Mouse (Mus musculus): Measurements from ENCODE around the gene Khk. TPM values are rescaled to one million over a fixed set of nuclear protein-coding genes. Genes with fewer than 3 reads are reported as not detected.

Gene Khk
- polyA plus RNA-seq, 1 experiment from 2014 or later: 7.1 TPM

GRCm38 (mm10) chr5:30927945-30928529, 6.8 kb downstream of the Khk start:
- Histone ChIP-seq H3K4me1 (peaks cover 1% of the 10 kb centered on the region), H3K27me3 (ENCODE audit: low read depth, poor library complexity, severe bottlenecking) (no peaks in the 10 kb centered on the region), H3K9me3 (replicated peaks) (no peaks in the 10 kb centered on the region), H3K27ac (no peak overlapping the region), H3K4me3 (0 out of 2 replicates have a peak overlapping the region, but pooled peaks have one; percentile 23), H3K36me3 (no peaks in the 10 kb centered on the region)
- WGBS: 49% methylated on average over 7 of the region's 7 CpGs
- DNase-seq (ENCODE audit: low spot score): no peak

DNA sequence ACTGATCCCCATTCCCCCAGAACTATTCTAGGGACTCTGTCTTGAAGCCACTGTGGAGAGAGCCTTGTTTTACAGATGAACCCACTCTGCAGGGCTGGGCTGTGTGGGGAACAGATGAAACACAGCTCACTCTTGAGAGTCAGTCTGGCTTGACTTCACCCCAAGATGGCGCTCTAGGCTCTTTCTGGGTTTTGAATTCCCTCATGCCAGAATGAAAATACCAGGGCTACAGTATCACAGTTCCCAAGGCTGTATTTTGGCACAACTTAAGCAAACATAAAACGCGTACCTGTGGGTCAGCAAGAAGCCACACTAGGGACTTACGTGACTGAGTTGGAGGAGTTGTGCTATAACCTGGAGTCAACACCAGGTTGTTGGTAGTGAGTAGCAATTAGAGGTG, 8.9 kb downstream of the Khk start:
- no peak overlapping the region for H3K4me3 ChIP-seq
- no peaks in the 10 kb centered on the region for H3K9me3 ChIP-seq (replicated peaks)
- no peaks in the 10 kb centered on the region for H3K4me1 ChIP-seq
- peak; percentile 54 for DNase-seq (ENCODE audit: low spot score)
- no peaks in the 10 kb centered on the region for H3K27me3 ChIP-seq (ENCODE audit: low read depth, poor library complexity, severe bottlenecking)
- no peaks in the 10 kb centered on the region for H3K36me3 ChIP-seq
- H3K27ac ChIP-seq: no peak overlapping the region
- 57% methylated on average over 4 of the region's 4 CpGs for WGBS

GRCm38 (mm10) chr5:30930846-30931245, 9.6 kb downstream of the Khk start:
- Histone ChIP-seq H3K27me3 (ENCODE audit: low read depth, poor library complexity, severe bottlenecking) (no peaks in the 10 kb centered on the region), H3K4me1 (no peaks in the 10 kb centered on the region), H3K27ac (no peak overlapping the region), H3K9me3 (replicated peaks) (no peaks in the 10 kb centered on the region), H3K4me3 (no peak overlapping the region), H3K36me3 (no peaks in the 10 kb centered on the region)
- 89% methylated on average over 6 of the region's 6 CpGs for WGBS
- DNase-seq (ENCODE audit: low spot score): no peak

GRCm38 (mm10) chr5:30931378-30931777, 10.1 kb downstream of the Khk start:
- Histone ChIP-seq H3K27ac (no peak overlapping the region), H3K4me1 (no peaks in the 10 kb centered on the region), H3K27me3 (ENCODE audit: low read depth, poor library complexity, severe bottlenecking) (no peaks in the 10 kb centered on the region), H3K9me3 (replicated peaks) (no peaks in the 10 kb centered on the region), H3K4me3 (no peak overlapping the region), H3K36me3 (no peaks in the 10 kb centered on the region)
- WGBS: 83% methylated on average over 4 of the region's 4 CpGs
- DNase-seq (ENCODE audit: low spot score): no peak

DNA sequence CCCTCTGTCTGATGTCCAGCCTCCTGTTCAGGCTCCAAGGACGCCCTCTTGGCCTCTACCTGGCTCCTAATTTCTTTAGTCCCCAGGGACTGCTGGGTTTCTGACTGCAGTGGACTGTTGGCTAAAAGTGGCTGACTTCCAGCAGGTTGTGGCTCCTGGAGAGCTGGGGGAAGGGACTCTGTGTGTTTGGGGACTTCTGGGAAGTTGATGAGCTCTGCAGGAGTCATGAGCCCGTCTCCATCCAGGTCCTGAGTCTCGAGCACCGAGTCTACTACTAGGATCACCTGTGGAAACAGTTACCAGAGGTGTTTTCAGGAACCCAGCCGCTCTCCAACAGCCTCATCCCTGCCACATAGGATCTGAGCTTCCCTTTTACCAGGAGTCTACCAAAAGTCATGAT, 12.5 kb downstream of the Khk start:
- DNase-seq (ENCODE audit: low spot score): no peak
- H3K27me3 ChIP-seq (ENCODE audit: low read depth, poor library complexity, severe bottlenecking): no peaks in the 10 kb centered on the region
- no peak overlapping the region for H3K27ac ChIP-seq
- no peaks in the 10 kb centered on the region for H3K9me3 ChIP-seq (replicated peaks)
- 63% methylated on average over 5 of the region's 5 CpGs for WGBS
- no peaks in the 10 kb centered on the region for H3K4me1 ChIP-seq
- no peaks in the 10 kb centered on the region for H3K36me3 ChIP-seq
- no peak overlapping the region for H3K4me3 ChIP-seq

DNA sequence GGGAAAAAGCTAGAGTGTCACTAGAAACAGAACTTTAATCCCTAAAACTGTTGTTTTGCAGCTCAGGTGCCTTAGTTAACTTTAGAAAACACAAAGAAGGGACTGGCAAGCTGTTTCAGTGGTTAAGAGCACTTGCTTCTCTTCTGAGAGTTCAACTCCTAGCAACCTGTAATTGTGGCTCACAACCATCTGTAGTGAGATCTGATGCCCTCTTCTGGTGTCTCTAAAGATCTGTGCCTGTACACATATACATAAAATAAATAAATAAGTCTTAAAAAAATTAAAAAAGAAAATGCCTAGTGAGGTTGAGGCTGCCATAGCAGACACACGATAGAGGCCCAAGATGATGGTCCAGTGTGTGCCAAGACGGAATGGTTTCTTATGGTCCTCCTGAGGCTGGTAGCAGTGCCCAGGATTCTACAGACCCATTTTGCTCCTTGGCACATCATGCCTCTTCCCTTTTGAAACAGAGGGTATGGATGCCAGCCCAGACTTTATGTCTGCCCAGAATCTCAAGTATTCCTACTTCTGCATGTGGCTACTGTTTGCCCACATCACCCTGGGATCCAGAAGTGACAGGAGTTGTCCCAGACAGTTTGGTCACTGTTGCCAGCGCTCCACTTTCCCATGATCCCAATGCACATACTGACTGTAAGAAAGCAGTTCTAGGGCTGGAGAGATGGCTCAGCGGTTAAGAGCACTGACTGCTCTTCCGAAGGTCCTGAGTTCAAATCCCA, 13.7 kb downstream of the Khk start:
- WGBS: 93% methylated on average over 5 of the region's 5 CpGs
- no peak overlapping the region for H3K4me3 ChIP-seq
- no peaks in the 10 kb centered on the region for H3K36me3 ChIP-seq
- H3K4me1 ChIP-seq: no peaks in the 10 kb centered on the region
- no peak overlapping the region for H3K27ac ChIP-seq
- H3K27me3 ChIP-seq (ENCODE audit: low read depth, poor library complexity, severe bottlenecking): no peaks in the 10 kb centered on the region
- no peaks in the 10 kb centered on the region for H3K9me3 ChIP-seq (replicated peaks)
- DNase-seq (ENCODE audit: low spot score): no peak

DNA sequence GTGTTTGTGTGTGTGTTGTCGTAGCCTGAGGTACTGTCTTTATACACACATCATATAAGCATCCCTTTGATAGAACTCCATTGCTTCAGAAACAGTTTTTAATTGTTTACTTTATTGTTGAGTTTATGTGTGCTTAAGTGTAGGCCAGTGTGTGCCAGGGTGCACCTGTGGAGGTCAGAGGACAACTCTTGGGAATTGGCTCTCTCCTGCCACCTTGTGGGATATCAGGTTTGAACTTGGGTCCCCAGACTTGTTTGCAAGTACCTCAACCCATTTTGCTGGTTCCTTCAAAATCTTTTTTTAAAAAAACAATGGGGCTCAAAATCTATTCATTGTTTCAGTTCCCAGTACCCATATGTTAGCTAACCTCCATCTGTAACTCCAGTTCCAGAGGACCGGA, 21.8 kb downstream of the Khk start:
- H3K36me3 ChIP-seq: no peaks in the 10 kb centered on the region
- H3K9me3 ChIP-seq (replicated peaks): no peaks in the 10 kb centered on the region
- no peak overlapping the region for H3K27ac ChIP-seq
- no peak overlapping the region for H3K4me3 ChIP-seq
- 95% methylated on average over 2 of the region's 2 CpGs for WGBS
- no peak for DNase-seq (ENCODE audit: low spot score)
- H3K27me3 ChIP-seq (ENCODE audit: low read depth, poor library complexity, severe bottlenecking): peaks cover 31% of the 10 kb centered on the region
- H3K4me1 ChIP-seq: peaks cover 12% of the 10 kb centered on the region

DNA sequence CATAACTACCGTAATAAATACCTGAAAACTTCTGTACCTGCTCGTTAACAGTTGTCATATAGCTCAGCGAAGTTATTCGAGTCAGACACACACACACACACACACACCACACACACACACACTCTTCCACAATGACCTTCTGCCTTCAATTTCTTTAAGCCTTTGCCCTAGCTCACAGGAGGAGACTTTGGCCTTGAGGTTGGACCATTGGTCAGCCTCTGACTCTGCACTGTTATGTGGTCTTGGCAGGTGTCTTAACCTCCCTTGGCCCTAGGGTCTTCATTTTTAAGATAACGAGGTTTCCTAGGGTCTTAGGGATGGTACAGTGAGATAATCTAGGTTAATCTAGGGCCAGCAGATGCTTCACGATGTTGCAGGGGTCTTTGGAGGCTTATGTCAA, 23.1 kb downstream of the Khk start:
- 87% methylated on average over 6 of the region's 6 CpGs for WGBS
- Histone ChIP-seq H3K36me3 (no peaks in the 10 kb centered on the region), H3K9me3 (replicated peaks) (no peaks in the 10 kb centered on the region), H3K4me1 (peaks cover 20% of the 10 kb centered on the region), H3K27ac (no peak overlapping the region), H3K27me3 (ENCODE audit: low read depth, poor library complexity, severe bottlenecking) (peaks cover 33% of the 10 kb centered on the region), H3K4me3 (no peak overlapping the region)
- no peak for DNase-seq (ENCODE audit: low spot score)

DNA sequence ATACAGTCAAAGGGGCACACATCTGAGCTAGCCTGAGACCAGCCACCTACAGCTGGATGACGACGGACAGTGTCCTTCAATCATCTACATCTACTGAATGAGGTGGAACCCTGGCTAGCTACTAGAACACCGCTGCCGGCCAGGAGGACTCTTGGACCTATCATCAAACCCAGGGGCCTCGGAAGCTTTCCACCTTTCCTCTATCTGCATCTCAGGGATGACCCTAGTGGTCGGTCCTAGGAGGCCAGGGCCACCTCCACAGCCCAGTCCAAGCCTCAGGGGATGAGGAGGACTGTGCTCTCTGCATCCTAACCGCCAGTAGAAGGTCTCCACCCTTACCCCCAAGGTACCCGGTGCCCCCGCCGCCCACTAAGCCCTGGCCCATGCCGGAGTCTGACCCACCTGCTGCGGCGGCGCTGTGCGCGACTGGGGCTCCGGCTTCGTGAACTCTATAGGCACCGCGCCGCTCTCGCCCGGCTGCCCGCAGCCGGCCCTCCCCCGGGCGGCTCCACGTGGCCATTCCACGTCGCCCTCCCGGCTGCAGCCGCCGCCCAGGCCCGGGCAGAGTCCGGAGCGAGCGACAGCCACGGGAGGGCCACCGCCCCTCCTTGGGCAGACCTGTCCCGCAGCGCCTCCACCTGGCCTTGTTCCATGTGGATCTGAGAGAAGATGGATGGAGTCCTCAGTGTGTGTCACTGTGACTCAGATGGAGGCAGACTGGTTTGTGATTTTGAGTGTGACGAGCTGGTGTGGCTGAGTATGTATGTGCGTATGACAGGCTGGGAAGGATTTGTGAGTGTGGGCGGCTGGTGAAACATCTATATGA, 23.9 kb downstream of the Khk start, which contains the start of gene Cgref1:
Cgref1 (minus strand) TSS at position 636 of the 826 bp plus-strand sequence.
- no peaks in the 10 kb centered on the region for H3K9me3 ChIP-seq (replicated peaks)
- peaks cover 28% of the 10 kb centered on the region for H3K4me1 ChIP-seq
- H3K27ac ChIP-seq: peak within 1 kb of the TSS; percentile 72
- no peaks in the 10 kb centered on the region for H3K36me3 ChIP-seq
- peak; percentile 58 for DNase-seq (ENCODE audit: low spot score)
- WGBS: 5% methylated on average over 44 of the region's 44 CpGs
- peak within 1 kb of the TSS; percentile 62 for H3K4me3 ChIP-seq
- peaks cover 33% of the 10 kb centered on the region for H3K27me3 ChIP-seq (ENCODE audit: low read depth, poor library complexity, severe bottlenecking)

DNA sequence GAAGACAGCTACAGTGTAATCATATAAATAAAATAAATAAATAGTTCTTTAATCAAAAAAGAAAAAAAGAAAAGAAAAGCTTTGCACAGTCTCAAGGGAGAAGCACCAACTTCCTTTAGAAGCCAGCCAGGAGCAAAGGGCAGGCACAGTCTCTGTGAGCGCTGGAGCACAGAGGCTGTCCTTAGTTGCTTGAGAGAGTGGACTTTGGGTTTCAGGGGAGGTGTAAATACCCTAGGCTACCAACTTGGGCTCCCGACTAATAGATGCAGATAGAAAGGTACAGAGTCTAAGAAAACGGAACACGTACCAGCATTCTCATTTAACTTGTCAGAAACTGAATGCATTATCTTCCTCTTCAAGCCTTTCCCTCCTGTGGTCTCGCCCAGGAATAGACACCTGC, 27.4 kb downstream of the Khk start:
- Histone ChIP-seq H3K36me3 (peaks cover 25% of the 10 kb centered on the region), H3K4me1 (peaks cover 32% of the 10 kb centered on the region), H3K4me3 (no peak overlapping the region), H3K9me3 (replicated peaks) (no peaks in the 10 kb centered on the region), H3K27ac (no peak overlapping the region), H3K27me3 (ENCODE audit: low read depth, poor library complexity, severe bottlenecking) (peaks cover 33% of the 10 kb centered on the region)
- 80% methylated on average over 5 of the region's 5 CpGs for WGBS
- DNase-seq (ENCODE audit: low spot score): no peak

DNA sequence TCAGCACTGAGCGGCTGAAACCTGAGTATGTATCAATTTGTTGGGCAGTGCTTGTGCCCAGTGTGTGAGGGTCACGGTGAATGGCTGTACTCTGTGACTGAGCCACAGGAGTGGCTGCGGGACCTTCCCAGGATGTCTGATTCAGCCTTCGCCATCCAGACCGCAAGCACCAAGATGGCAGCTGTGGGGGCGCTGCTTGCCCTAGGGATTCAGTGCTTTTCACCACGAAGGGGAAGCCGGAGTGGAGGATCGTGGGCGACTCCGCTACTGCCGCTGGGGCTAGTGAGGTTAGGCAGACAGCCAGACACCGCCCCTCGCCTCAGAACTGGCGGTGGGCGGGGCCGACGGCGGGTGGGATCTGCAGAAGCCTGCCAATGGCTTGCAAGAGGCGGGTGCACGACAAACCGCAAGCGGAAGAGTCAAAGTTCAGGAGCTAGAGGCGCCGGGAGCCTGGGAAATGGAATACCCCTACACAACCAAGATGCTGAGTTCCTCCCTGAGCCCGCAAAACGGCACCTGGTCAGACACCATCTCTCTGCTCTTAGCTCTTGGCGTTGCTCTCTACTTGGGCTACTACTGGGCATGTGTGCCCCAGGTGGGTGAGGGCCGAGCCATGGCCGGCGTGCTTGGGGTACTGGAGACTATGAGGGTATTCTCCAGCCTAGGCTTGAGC, 28.6 kb downstream of the Khk start:
- H3K27me3 ChIP-seq (ENCODE audit: low read depth, poor library complexity, severe bottlenecking): peaks cover 25% of the 10 kb centered on the region
- no peaks in the 10 kb centered on the region for H3K9me3 ChIP-seq (replicated peaks)
- H3K4me3 ChIP-seq: peak overlapping the region; percentile 66
- peak overlapping the region; percentile 85 for H3K27ac ChIP-seq
- DNase-seq (ENCODE audit: low spot score): peak; percentile 95
- H3K4me1 ChIP-seq: peaks cover 32% of the 10 kb centered on the region
- under 1% methylated on average over 31 of the region's 31 CpGs for WGBS
- H3K36me3 ChIP-seq: peaks cover 36% of the 10 kb centered on the region

DNA sequence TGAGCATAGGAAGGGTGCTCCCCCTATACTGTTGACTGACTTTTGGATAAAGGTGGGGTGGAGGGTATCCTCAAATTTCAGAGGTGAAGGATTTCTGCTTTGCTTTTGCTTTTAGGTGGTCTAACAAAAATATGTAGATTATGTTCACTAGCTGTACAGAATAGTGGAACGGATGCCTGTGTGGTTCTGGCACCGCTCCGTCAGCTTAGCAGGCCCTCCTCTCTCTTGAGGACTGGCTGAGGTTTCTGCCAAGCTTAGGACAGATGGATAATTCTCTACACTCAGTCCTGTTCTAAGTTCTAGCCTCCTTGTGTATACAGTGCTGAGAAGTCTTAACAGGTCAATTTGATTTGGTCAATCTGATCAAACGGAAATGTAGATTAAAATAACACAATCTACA, 29.2 kb downstream of the Khk start:
- no peak for DNase-seq (ENCODE audit: low spot score)
- Histone ChIP-seq H3K27ac (no peak overlapping the region), H3K27me3 (ENCODE audit: low read depth, poor library complexity, severe bottlenecking) (peaks cover 18% of the 10 kb centered on the region), H3K9me3 (replicated peaks) (no peaks in the 10 kb centered on the region), H3K4me3 (peak overlapping the region; percentile 66), H3K4me1 (peaks cover 25% of the 10 kb centered on the region), H3K36me3 (peaks cover 43% of the 10 kb centered on the region)
- 80% methylated on average over 4 of the region's 4 CpGs for WGBS
